Mouse (Mus musculus) brown adipose tissue, adult 24 weeks (tissue): ENCODE measurements around the gene Map7d1. TPM values are rescaled to one million over a fixed set of nuclear protein-coding genes. Genes with fewer than 3 reads are reported as not detected.
A peak's percentile ranks its signal among the peaks of the same experiment; 100 is the strongest.

ENCODE experiments used
- H3K27ac ChIP-seq: fragments of 200-500 bp; replicated peaks from 2 replicates; pipeline ENCODE4 v1.5.1; 2012; ENCODE audit warnings: low read depth, mild to moderate bottlenecking, low read length
- H3K4me1 ChIP-seq: fragments of 200-500 bp; 2 replicates; pipeline ENCODE4 v1.6.1; 2012; ENCODE audit warnings: low read length, mixed read lengths; ENCODE audit not compliant: control insufficient read depth, insufficient read depth, insufficient read length
- H3K4me3 ChIP-seq: fragments of 200-500 bp; 2 replicates; pipeline ENCODE4 v1.5.1; 2012; ENCODE audit warnings: low read depth, mild to moderate bottlenecking, low read length, moderate library complexity; ENCODE audit not compliant: insufficient read depth
- polyA plus RNA-seq: library from polyadenylated mRNA; stranded (reverse); fragments of >200 nt; gene quantifications from 2 replicates; pipeline ENCODE4 v1.2.4, GENCODE M21; 2012; ENCODE audit not compliant: missing spikeins, insufficient read depth, insufficient read length

The Map7d1 gene
- polyA plus RNA-seq, 1 experiment, result 27.0 TPM

- Histone ChIP-seq H3K4me3 (peak overlapping the region; percentile 79), H3K27ac (peak overlapping the region; percentile 68), H3K4me1 (peaks cover 45% of the 10 kb centered on the region)
These were observed 1.1 kb upstream of the Map7d1 start for GRCm38 (mm10) chr4:126256967-126257881.

- Histone ChIP-seq H3K4me1 (peaks cover 44% of the 10 kb centered on the region), H3K27ac (peak overlapping the region; percentile 67)
These were observed 786 bp downstream of the Map7d1 start for GRCm38 (mm10) chr4:126255113-126256001.

GRCm38 (mm10) chr4:126254315-126255112 is 1.6 kb downstream of the Map7d1 start:
- peak overlapping the region; percentile 79 for H3K4me3 ChIP-seq
- peak overlapping the region; percentile 54 for H3K27ac ChIP-seq
- peaks cover 43% of the 10 kb centered on the region for H3K4me1 ChIP-seq

More at GRCm38 (mm10) chr4:126255113-126256001, 786 bp downstream of the Map7d1 start:
- H3K4me3 ChIP-seq, result peak overlapping the region; percentile 79

- Histone ChIP-seq H3K4me3 (peak overlapping the region; percentile 79), H3K27ac (peak overlapping the region; percentile 40; the same call in 1 of the 2 replicates), H3K4me1 (peaks cover 38% of the 10 kb centered on the region)
These were observed 2.4 kb downstream of the Map7d1 start for GRCm38 (mm10) chr4:126253637-126254272.

GRCm38 (mm10) chr4:126252411-126253237 is 3.5 kb downstream of the Map7d1 start:
- peaks cover 41% of the 10 kb centered on the region for H3K4me1 ChIP-seq
- peak overlapping the region; percentile 44 for H3K4me3 ChIP-seq
- peak overlapping the region; percentile 95 for H3K27ac ChIP-seq

- H3K4me1 ChIP-seq, result peaks cover 39% of the 10 kb centered on the region
- peak overlapping the region; percentile 95 for H3K27ac ChIP-seq
- peak overlapping the region; percentile 44 for H3K4me3 ChIP-seq
These were observed 4.4 kb downstream of the Map7d1 start for GRCm38 (mm10) chr4:126251655-126252254.

GRCm38 (mm10) chr4:126250659-126251058 is 5.5 kb downstream of the Map7d1 start:
- peaks cover 43% of the 10 kb centered on the region for H3K4me1 ChIP-seq
- peak overlapping the region; percentile 76 for H3K27ac ChIP-seq
- no peak overlapping the region for H3K4me3 ChIP-seq

- Histone ChIP-seq H3K4me3 (no peak overlapping the region), H3K27ac (peak overlapping the region; percentile 36; the same call in 1 of the 2 replicates), H3K4me1 (peaks cover 34% of the 10 kb centered on the region)
These were observed 7.8 kb downstream of the Map7d1 start for GRCm38 (mm10) chr4:126248261-126248868.

GRCm38 (mm10) chr4:126246202-126246889 is 9.8 kb downstream of the Map7d1 start:
- Histone ChIP-seq H3K4me1 (peaks cover 29% of the 10 kb centered on the region), H3K4me3 (no peak overlapping the region), H3K27ac (no peak overlapping the region)

- peaks cover 14% of the 10 kb centered on the region for H3K4me1 ChIP-seq
- no peak overlapping the region for H3K4me3 ChIP-seq
- no peak overlapping the region for H3K27ac ChIP-seq
These were observed 13.6 kb downstream of the Map7d1 start for GRCm38 (mm10) chr4:126242510-126242909.

- Histone ChIP-seq H3K27ac (no peak overlapping the region), H3K4me3 (no peak overlapping the region)
These were observed 14.2 kb downstream of the Map7d1 start for GRCm38 (mm10) chr4:126241956-126242355.

GRCm38 (mm10) chr4:126239862-126240475 is 16.2 kb downstream of the Map7d1 start:
- Histone ChIP-seq H3K4me1 (peaks cover 6% of the 10 kb centered on the region), H3K4me3 (no peak overlapping the region), H3K27ac (no peak overlapping the region)

More at GRCm38 (mm10) chr4:126241956-126242355, 14.2 kb downstream of the Map7d1 start:
- peaks cover 11% of the 10 kb centered on the region for H3K4me1 ChIP-seq
